Mouse (Mus musculus) layer of hippocampus, adult 9-10 months (tissue): ENCODE data around the gene Igf1r.
A peak's percentile ranks its signal among the peaks of the same experiment; 100 is the strongest.

ENCODE experiments used
- DNase-seq: peaks from one replicate; pipeline ENCODE4 v3.0.0; 2022; ENCODE audit warnings: low spot score

The Igf1r gene

DNA sequence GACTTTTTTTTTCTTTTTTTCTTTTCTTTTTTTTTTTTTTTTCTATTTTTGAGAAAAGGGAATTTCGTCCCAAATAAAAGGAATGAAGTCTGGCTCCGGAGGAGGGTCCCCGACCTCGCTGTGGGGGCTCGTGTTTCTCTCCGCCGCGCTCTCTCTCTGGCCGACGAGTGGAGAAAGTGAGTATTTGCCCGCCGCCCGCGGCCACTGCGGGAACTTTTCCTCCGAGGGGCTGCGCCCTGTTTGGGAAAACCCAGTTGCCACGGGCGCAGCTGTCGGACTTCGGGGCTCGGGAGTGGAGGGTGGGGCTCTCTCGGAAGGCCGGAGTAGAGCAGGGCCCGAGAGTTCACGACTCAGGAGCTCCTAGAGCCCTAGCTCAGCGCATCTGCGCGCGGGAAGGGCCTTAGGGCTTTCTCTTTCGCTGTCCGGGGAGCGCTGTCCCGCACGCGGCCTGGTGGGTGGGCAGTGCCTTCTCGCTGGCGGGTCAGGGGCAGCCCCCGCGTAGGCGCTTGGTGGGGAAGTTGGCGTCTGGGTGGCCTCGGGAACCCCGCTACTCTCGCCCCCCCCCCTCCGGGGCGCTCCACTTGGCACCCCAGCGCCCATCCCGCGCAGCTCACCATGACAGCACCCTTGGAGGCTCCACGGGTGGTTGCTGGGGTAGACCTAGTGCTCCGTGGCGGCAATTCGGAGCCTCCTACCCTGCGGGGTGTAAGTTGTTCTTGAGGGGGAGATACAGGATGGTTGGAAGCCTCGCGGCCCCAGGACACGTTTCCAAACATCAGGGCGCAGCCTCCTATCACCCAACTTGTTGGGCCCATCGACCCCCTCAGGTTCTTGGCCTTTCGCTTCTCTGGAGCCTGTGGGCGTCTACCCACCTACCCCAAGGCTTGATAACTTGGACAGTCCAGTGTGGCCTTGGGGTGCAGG lies at the start of gene Igf1r:
Igf1r (plus strand) TSS at position 51 of the 924 bp plus-strand sequence.
- no peak for DNase-seq

DNA sequence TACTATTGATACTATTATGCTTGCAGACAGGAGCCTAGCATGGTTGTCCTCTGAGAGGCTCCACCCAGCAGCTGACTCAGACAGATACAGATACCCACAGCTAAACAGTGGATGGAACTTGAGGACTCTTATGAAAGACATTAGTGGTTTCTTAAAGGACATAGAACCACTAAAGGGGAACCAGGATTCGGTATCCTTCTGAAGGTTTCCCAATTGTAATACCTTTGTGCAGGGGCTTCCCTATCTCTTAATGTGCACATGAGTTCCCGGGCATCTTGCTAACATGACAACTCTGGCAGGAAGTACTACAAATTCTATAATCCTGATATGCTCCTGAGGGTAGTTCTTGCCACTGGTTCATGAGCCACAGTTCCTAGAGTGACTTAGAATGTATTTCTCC lies 46.3 kb upstream of the Igf1r start:
- DNase-seq = no peak

DNA sequence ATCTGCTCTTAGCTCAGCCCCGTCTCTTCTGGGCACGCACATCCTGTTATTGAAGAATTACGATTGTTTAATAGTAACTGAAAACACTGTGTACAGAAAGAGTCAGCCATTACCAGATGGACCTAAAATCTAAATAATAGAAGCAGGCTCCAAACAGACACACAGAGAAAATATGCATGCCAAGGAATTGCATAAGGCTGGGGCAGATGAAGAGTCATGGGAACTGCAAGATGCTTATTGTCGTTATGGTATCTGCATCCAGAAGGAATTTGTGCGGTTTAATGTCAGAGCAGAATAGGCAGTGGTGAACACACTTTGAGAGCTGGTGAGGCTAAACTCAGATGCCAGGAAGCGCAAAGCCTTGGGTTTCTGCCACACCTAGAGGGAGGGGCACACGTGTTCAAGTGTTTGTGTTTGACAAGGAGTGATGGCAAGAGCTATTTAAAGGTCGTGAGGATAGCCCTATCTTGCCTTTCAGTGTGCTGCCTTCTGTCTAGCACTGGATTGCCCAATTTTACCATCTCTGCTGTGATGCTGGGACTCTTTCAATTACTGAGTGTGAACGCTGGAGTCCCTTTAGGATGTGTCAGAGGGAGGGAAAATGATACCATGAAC lies 44.7 kb upstream of the Igf1r start:
- DNase-seq = peak; percentile 38

DNA sequence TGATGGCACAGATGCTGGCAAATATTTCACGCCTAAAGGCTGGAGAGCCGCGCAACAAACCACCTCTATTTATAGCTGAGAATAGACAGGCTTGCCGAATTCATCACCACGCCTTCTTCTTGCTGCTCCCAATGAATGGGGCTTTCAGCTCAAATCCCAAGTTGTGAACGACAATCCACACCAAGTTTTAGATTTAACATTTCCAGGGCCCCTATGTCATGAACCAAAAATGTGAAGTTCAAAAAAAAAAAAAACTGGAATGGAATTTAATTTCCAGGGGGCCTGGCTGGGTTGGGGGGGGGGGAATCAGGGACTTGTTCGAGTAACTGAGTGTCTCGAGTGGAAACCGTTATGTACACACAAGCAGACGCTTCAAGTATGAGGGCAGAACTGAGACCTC lies 42.1 kb upstream of the Igf1r start:
- no peak for DNase-seq

DNA sequence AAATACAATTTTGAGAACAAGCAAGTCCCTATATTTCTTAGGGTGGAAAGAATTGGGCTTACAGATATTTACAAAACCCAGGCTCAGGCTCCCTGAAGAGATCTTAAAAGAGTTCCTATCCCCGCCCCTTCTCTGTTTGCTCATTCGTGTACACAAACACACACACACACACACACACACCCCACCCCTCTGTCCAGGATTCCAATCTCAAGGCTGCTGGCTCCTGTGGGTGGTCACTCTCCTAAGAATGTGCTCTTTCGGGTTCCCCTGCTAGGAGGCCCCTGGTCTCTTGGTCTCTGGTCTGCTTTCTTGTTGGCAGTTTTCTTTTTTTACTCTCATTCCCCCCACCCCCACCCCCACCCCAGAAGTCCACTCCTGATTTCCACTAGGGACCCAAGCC lies 41.7 kb upstream of the Igf1r start:
- no peak for DNase-seq

DNA sequence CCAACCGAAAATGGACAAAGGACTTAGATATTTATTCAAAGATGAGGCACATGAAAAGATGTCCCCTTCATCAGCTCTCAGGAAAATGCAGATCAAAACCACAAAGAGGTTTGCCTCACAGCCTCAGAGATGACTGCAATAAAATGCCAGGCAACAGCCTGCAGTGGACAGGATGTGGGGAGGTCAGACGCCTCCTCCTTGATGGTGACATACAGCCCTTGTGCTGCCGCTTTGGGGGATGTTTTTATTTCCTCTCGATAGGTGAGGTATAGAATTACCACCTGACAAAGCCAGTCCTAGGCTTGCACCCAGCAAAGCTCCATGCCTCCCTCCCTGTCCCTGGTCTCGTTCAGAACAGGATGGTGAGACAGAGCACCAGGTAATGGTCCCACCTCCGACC lies 40.8 kb upstream of the Igf1r start:
- no peak for DNase-seq

DNA sequence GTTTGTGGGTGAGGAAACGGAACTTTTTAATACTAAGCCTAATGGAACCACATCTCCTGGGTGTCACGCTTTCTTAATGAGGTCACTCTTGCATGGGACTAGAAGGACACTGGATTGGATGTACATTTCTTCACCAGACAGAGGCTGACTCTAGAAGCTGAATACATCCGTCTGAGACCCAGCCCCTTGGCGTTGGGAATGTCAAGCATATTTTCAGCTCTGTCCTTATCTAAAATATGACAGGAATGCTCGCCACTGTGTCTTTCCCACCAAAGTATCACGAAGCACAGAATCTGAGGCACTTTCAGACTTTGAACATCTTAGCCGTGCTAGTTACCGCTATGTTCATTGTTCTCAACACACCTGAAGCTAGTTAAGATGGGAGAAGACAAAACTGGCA lies 35.7 kb upstream of the Igf1r start:
- DNase-seq = no peak

DNA sequence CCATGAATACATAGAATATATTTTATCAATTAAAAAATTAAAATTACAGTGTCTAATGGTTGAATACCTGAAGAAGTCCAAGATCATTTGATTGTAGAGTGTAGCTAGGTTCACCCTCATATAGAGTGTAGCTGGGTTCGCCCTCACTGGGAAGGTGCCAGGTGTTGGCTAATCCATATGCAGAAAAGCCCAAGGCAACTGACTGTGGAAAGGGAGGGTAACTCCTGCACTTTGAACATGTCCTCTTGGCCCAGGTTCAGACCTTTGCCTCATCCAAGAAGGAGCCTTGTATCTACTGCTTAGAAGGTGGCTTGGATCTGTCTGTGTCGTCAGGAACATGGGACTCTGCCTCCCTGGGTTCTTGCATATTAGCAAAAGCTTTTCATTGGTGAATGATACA lies 34.9 kb upstream of the Igf1r start:
- no peak for DNase-seq

DNA sequence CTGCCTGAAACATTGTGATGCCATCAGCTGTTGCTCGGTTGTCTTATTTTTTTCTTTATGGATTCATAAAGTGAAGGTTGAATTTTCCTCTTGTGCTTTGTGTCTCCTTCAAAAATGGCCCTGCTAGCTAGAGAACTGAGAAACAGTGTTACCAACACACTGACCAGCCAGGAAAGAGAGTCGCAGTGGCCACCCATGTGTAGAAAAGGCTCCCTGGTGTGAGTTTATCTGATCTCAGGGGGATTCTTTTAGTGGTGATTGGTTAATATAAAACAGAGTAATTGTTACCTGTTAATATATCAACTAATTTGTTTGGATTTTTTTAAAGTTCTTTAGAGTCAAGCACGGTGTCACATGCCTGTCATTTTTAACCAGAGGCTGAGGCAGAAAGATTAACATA lies 33.2 kb upstream of the Igf1r start:
- no peak for DNase-seq

DNA sequence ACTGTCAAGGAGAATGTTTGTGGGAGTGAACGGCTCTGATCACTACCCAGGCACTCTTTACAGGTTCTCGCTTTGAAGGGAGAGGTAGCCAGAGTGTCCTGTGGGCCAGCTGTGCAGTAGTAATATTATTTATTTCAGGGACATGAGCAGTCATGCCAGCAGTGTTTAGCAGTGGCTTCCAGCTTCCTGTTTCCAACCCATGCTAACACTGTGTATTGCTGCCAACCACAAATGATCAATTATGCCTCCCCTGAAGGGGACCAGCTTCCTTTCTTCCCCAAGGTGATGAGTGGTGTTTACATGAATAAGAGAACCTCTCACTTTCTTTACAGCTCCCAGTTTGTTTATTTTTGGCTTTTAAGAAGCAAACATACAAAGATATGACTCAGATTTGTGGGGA lies 28.4 kb upstream of the Igf1r start:
- DNase-seq = no peak

DNA sequence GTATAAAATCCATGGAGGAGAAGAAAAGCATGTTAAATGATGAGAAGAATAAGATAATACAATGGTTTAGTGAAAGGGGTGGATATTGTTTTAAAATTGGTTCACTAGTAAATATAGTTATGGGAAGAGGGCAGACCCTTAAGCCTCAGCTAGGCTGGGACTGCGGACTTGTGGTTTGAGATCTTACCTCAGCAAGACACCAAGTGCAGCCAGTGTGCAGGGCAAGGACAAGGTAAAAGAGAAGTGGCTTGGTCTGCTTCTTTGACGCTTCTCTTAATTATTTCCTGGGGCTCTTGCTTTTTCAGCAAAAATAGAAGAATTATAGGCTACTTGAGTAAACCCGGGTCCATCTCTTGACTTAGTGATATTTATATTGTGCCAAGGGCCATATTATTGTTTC lies 22.5 kb upstream of the Igf1r start:
- DNase-seq = no peak

DNA sequence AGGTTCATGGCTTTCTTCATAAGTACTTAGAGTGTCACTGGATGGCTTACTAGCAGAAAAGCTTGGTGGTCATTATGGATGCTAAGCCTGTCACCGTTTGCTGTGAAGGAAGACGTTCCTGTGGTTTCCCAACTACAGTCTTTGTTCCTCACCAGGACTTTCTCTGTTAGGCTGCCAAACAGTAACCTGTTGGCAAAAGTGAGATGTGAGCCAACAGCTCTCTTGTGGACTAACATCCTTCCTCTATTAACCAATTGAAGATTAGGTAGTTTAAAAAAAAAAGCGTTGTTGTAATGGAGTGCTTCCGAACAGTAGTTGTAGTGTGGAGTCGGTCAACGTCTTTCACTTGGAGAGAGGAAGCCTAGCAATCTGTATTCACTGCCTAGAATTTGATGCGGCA lies 15.8 kb upstream of the Igf1r start:
- no peak for DNase-seq

DNA sequence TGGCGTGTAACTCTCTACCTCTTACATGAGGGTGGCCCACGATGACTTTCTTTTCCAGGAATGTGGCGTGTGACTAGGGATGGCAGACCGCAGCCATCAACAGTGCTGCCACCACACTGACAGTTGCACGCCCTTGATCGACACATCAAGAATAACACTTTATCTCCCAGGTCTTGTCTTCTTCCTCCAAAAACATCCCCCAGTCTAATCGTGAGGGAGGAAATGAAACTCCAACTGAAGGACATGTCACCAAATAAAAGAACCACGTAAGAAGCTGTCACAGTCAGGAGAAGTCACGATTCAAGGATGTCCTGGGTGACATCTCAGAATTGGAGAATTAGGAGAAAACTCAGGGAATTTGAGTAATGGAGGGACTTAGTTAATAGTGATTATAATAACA lies 8.8 kb upstream of the Igf1r start:
- DNase-seq = no peak

DNA sequence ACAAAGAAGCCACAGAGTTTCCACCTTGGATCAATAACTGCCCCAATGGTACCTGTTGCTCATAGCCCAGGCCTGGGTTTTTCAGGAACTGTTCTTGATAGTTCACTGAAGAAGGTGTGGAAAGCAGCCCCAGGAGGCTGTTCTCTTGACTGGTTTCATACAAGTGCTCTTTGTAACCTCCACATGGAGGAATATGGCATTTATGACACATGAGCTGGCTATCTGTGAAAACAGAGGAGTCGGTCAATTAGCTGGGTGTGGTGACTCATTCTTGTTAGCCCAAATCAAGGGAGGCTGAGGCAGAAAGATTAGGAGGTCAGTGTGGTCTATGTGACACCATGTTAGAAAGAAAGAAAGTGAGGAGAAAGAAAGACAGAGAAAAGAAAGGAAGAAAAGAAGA lies 5.7 kb upstream of the Igf1r start:
- DNase-seq = no peak

DNA sequence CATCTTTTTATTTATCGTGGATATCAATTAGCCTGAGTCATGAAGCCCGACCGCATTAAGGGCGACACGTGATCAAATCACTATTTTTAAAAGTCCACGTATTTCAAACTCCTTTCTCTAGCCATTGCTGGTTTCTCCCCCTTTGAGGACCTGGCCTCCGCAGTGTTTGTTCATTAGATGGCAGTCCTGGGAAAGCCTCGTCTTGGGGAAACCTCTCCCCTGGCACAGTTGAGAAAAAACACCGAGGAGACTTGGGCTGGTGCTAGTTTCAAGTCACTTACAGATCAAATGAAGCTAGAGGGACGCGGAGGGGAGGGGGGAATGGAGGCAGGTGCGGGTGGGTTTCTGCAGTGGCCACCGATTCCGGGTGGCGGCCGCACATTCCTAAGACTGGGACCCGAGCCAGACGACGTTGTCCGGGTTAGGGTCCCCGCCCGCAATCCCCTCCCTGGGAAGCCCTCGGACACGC lies 2.2 kb upstream of the Igf1r start:
- DNase-seq = no peak

DNA sequence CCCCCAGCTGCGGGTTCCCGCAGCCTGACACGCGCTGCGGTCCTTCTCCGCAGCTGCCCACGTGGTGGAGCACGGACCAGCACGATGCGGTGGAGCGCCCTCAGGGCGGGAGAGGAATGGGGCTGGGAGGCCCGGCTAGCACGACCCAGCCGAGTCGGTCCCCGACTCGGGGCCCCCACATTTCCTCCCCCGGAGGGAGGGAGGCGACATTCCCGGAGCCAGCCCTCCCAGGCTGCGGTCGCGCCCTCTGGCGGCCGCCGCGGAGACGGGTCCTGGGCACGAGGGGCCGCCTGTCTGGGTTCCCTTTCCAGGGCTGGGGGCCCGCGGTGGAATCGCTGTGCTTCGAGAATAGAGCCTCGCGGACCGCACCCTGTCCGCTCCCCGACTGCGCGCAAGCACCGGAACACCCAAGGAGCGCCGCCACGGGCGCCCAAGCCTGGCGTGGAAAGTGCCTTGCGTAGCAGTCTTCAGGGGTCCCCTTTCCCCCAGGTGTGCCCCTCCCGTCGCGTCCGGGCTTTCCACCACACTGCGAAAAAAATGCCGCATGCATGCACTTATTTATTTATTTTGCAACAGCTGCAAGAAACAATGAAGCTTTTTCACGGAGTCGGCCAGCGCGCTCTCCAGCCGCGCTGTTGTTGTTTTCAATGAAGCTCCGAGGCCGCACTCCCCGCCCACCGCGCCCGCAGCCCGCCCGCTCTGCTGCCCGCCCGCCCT lies 1.7 kb upstream of the Igf1r start:
- peak; percentile 58 for DNase-seq

DNA sequence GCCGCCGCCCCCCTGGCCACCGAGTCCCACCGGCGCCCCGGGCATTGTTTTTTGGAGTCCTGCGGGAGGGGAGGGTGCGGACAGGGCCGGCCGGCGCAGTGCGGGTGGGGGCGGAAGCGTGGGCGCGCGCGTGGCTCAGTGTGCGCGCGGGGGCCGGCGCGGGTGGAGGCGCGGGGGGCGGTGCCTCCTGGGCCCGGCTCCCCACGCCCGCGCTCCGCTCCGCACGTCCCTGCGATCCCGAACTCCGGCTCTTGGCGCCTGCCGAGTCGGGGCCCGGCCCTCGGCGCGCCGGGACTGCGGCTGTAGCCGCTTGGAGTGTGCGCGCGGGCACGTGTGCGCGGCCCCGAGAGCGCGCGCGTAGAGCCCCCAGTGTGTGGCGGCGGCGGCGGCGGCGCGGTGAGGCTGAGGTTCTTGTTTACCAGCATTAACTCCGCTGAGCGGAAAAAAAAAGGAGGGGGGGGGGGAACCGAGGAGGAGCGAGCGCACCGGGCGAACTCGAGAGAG lies 1.0 kb upstream of the Igf1r start:
- DNase-seq = peak; percentile 74

DNA sequence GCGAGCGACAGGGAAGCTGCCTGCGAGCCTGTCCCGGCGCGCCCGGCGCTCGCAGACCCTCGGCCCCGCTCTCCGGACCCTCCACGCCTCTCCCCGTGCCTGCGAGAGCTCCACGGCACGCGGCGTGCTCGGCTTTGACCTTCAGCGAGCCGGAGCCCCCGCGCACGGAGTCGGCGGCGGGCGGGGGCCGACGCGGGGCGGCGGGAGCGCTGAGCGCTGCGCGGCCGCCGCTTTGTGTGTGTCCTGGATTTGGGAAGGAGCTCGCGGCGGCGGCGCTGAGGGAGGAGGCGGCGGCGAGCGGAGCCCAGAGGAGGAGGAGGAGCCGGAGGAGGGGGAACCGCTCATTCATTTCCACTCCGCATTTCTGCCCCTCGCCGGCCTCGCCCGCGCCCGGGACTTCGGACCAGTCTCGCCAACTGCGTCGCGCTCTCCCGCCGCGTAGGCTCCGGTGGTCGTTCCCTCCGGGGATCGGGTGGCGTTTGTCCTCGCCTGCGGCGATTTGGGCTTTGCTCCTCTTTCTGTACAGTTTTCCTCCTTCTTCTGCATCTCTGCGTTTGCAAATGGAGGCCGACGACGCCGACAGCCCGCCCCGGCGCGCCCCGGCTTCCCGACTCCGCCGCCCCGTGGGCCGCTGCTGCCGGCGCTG lies 468 bp upstream of the Igf1r start:
- no peak for DNase-seq

DNA sequence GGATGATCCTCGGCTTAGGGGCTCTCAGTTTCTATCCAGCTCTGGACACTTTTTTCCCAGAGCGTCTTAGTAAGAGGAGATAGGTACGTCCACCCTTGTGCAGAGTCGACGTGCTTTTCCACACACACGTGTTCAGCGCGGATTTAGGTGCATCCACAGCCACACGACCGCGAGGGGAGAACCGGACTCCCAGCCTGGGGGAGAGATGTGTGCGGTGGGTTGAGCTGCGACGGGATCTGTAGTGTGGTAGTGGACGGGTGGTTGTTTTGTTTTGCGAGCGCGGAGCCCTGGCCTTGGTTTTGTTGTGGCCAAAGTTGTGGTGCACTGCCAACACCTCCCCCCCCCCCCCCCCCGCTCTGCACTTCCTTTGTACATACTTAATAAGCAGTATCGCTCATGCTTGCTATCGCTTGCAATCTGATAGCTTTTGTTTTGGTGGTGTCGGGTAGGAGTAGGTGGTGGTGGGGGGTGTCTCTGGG lies 1.2 kb downstream of the Igf1r start:
- no peak for DNase-seq

DNA sequence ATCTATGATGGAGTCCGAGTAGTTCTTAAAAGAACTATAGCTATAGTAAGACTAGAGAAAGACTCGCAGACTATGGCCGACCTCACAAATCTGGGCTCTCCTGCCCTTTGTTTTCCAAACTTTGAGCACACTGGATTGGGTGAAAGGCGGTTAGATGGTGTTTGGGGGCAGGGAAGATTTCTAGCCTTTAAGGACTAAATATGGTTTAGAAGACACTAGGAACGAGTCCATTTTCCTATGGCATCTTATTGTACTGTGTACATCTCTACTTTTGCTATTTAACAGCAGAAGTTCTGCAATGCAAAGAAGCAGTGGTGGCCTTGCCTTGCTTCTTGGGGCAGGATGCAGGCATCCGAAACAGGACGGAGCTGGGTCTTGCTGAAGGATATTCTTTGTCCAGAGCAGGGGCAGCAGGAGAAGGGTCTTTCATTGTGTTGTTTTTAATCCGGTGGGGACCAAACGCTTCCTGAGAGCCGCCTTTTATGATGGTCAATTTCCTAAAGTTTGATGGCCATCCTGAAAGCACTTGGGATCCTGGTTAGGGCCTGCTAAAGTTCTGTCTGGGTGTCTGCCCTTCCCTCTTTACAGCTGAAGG lies 2.1 kb downstream of the Igf1r start:
- DNase-seq = no peak

DNA sequence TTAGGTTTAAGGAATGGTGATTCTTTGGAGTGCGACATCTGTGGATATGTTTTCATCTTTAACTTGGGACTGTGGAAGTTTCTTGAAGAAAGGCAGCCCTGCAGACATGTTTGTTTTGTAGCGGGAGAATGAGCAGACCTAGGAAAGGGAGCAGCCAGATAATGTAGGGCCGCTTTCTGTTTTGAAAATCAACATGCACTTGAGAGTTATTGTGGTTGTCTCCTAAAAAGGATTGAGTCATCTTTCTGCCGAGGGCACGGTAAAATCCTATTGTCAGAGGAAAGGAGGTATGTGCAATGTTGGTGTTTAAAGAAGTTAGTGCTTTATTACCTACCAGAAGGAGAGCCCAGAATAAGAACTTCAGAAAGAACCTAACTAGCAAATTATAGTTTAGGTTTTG lies 2.6 kb downstream of the Igf1r start:
- DNase-seq = no peak

DNA sequence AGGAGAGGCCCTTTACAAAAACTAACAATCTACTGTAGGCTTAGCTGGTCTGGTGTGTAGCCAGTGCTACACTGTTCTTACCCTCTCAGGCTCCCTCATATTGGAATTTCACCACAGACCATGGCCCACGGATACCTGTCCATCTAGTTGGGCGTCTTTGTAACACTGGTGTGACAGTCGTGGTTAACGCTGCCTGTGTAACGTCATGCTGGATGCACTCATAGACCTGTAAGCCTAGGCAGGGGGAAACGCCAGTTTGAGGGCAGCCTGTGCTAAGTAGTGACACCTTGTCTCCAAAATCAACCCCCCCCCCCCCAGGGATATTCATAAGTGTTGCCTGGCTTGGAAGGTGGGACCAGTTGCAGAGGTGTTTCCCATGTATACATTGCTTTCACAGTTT lies 4.7 kb downstream of the Igf1r start:
- DNase-seq = no peak
